Mouse (Mus musculus) CH12F3 (cell line): Measurements from ENCODE around the gene Exd1.

Experiments used
- in situ Hi-C: fragments of 300-500 bp; cut with MboI; formaldehyde crosslinking; loops from 2 replicates; pipeline ENCODE4 v1.14.3; 2020; ENCODE audit warnings: low sequenced_read_pairs

Gene Exd1

GRCm38 (mm10) chr2:119476166-119476565, 71.3 kb downstream of the Exd1 start:
- in situ Hi-C loops, result no loop called here
